Mouse (Mus musculus): Measurements from ENCODE around the gene Ppfibp2.

- TF ChIP-seq CTCF (IDR thresholded peaks at IDR 0.05) (peak; percentile 69), EP300 (IDR thresholded peaks at IDR 0.05) (no peak)
Measured at GRCm38 (mm10) chr7:107787977-107788620, 193.1 kb downstream of the Ppfibp2 start.

Data from lung, postnatal 0 days (tissue).